Mouse (Mus musculus) spleen, postnatal 10 days (tissue): ENCODE results near the gene Rom1.
A peak's percentile ranks its signal among the peaks of the same experiment; 100 is the strongest.
"Not testable (repeated sequence)": the region's sequence is repeated elsewhere in the genome, so short reads cannot be mapped to it uniquely, and the experiment has no call there.

Experiments
- DNase-seq, 2 experiments: peaks; one replicate each; pipeline ENCODE4 v3.0.0; 2021 to 2022; ENCODE audit warnings: low spot score in 2 of 2

The Rom1 gene

GRCm38 (mm10) chr19:8897865-8898495 lies 31.2 kb downstream of the Rom1 start, which contains the start of gene Ganab:
Gene Ganab (plus strand): TSS chr19:8898071.
- peak; percentile 89 to 98 for DNase-seq

- DNase-seq, result peak in 1 of 2 experiments; percentile 48
These were observed 31.8 kb downstream of the Rom1 start for GRCm38 (mm10) chr19:8897211-8897864.

- DNase-seq, result not testable (repeated sequence)
These were observed 32.9 kb downstream of the Rom1 start for GRCm38 (mm10) chr19:8896231-8896630.

GRCm38 (mm10) chr19:8895397-8895960 lies 33.7 kb downstream of the Rom1 start:
- no peak for DNase-seq

GRCm38 (mm10) chr19:8892829-8893766 lies 36.1 kb downstream of the Rom1 start, which contains the start of gene Ints5:
Gene Ints5 (plus strand): TSS chr19:8893005.
- peak; percentile 86 to 90 for DNase-seq

GRCm38 (mm10) chr19:8888511-8889385 lies 40.4 kb downstream of the Rom1 start, which contains the start of the genes 1810009A15Rik and Gm49416:
Gene 1810009A15Rik (plus strand): TSS chr19:8888853.
Gene Gm49416 (plus strand): TSS chr19:8888926.
- peak; percentile 91 to 96 for DNase-seq

- no peak for DNase-seq
These were observed 41.3 kb downstream of the Rom1 start for GRCm38 (mm10) chr19:8887585-8888463.

GRCm38 (mm10) chr19:8886916-8887584 lies 42.1 kb downstream of the Rom1 start:
- no peak for DNase-seq

DNA sequence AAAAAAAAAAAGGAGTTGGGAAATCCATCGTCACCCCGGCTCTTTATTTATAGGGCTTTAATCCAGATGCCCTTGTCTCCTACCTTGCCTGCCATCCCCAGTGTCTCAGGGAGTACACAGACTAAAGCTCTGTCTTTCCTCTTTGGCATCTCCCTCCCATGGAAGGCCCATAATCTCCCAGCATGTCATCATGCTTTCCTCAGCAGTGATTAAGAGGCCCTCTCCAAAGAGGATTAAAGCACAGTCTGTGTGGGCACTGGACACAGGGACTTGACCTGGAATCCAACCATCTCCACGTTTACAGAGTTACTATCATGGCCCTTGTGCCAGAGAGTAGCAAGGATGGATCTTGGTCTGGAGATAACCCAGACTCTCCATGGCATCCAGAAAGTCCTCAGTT lies 45.5 kb downstream of the Rom1 start, which contains the start of the genes Lbhd1 and Gm49403:
TSS of gene Lbhd1 (plus strand) at position 117 of the 400 bp plus-strand sequence.
TSS of gene Gm49403 (plus strand) at position 315 of the 400 bp plus-strand sequence.
- no peak for DNase-seq

DNA sequence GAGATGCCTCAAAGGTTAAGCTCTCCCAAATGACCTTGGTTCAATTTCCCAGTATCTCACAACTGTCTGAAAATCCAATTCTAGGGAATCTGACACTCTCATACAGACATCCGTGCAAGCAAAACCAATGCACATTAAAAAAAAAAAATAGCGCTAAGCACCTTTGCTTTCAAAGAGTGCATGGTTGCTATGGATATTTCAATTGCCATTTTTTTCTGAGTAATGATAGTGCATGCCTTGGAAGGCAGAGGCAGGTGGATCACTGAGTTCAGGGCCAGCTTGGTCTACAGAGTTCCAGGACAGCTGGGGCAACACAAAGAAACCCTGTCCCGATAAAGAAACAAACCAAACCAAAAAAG lies 48.1 kb downstream of the Rom1 start:
- DNase-seq, result no peak

DNA sequence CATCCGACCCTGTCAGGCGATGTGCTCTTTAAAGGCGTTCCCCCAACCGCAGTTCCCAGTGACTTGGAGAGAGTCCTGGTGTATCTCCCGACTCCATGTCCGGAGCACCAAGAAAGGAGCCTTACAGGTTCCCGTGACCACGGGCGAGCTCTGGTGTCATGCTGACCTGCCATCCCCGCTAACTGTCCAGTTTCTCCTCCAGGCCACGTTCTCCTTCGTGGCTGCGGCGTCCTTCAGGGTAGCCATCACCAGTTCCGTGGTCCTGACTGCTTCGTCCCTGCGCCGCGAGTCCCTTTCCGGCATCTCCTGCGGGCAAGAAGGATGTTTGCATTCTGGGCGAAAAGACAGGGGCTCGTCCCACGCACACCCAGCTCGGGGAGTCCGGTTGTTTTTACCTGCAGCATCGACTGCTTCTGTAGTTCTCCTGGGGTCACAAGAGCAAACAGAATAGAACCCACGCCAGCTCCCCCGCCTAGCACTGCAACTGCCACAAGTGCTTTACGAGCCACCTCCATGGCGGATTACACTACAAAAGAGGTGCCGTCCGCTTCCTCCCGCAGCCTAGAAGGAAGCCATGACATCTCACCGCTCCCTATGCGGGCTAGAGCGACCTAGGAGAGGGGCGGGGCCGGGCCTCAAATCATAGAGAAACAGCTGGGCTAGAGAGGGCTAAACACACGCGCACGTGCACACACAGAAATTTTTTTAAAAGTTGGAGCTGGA lies 48.7 kb downstream of the Rom1 start, which contains the start of gene Uqcc3:
TSS of gene Uqcc3 (minus strand) at position 613 of the 723 bp plus-strand sequence.
- peak; percentile 87 to 94 for DNase-seq
